Mouse (Mus musculus): ENCODE measurements around the gene Chordc1.
"Not testable (repeated sequence)": the region's sequence is repeated elsewhere in the genome, so short reads cannot be mapped to it uniquely, and the experiment has no call there.

Chordc1 gene

DNA sequence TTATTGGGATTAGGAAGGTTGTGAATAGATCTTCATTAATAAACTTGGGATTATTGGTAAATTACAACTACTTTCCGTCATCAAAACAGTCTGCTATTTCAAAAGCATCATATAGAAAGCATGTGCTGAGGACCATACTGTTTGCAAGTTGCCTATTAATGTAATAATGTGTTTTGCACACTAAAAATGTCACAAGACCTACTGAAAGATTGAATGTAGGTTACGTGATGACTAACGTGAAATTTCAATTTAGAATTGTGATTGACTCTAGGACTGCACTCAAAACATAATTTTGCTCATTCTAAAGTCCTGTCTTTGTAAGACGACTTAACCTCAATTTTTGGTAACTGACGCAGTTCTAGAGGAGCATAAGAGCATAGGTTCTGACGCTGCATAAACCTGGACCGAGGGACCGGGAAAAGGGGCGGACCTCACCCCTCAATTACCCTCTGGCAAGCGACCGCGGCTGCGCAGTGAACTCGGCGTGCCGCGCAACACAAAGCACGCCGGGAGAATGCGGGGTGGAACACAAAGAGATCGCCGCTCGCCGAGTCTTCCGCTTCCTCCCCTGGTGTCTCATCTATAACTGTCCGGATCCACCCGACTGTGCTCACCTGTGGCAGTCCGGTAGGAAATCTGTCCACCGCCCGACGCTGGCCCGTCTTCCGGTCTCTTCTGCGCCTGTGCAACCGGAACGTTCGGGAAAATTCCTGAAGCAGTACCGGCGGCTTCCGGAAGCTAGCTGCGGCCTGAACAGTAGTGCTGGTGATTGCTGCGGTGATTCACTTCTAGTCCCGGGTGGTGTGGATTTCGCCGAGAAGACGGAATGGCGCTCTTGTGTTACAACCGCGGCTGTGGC lies at the start of gene Chordc1:
Gene Chordc1, plus strand, starts transcription at position 555 of the 859 bp plus-strand sequence.
- in situ Hi-C loops (cut with MboI, MseI) = no loop called here

GRCm38 (mm10) chr9:18275901-18276300 lies 16.0 kb upstream of the Chordc1 start:
- in situ Hi-C loops (cut with MboI, MseI) = no loop called here

- in situ Hi-C loops (cut with MboI, MseI) = no loop called here
Measured at GRCm38 (mm10) chr9:18276844-18277243, 15.1 kb upstream of the Chordc1 start.

- in situ Hi-C loops (cut with MboI, MseI) = no loop called here
Measured at GRCm38 (mm10) chr9:18277497-18277896, 14.4 kb upstream of the Chordc1 start.

GRCm38 (mm10) chr9:18278693-18279092 lies 13.2 kb upstream of the Chordc1 start:
- in situ Hi-C loops (cut with MboI, MseI) = not testable (repeated sequence)

- in situ Hi-C loops (cut with MboI, MseI) = no loop called here
Measured at GRCm38 (mm10) chr9:18292443-18292922, 558 bp downstream of the Chordc1 start.

DNA sequence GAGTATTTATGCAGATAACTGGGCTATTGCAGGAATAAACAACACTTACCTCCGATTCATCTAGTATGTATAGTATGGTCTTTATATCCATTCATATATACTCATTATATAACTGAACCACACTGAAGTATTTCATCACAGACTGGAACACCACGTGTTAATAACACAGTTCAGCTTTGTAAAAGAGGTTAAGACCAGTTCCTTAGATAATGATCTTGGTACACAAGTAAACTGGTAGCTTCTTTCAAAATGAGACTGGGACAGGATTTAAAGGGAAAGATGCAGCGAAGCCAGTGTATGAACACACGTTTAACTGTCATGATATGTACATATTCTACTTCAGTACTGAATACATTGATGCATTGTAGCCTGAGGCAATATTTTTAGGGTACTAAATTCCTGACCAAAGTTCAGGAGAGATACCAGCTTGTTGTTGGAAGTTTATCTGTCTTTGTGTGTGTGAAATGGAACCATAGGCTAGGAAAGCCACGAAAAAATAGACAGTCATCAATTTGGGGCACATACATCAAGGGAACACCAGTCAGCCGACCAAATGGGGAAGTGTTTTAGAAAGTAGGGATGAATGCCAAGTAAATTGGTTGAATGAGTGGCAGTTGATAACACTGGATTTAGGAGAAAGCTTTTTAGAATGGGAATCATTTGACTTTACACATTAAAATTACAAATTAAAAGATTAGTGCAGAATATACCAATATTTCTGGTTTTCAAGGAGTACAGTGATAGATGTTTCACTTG lies 1.3 kb downstream of the Chordc1 start:
- in situ Hi-C loops (cut with MboI, MseI) = no loop called here

DNA sequence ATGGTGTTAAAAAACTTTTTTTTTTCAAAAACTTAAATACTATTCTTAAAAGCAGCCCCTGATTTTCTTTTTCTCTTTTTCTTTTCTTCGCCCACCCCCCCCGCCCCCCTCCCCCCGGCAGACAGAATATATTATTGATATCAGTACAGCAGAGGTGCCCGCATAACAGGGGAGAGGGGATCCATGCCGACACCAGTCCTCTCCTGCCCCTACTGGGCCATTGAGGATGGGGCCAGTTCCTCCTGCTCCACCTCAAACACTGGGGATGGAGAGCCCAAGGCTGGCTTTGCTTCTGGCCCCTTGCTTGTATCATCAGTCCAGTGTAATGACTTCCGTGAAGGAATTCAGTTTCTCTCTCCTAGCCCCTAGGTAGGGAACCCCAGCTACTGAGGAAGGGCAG lies 6.4 kb downstream of the Chordc1 start:
- in situ Hi-C loops (cut with MboI, MseI) = no loop called here

GRCm38 (mm10) chr9:18319990-18320389 lies 28.1 kb downstream of the Chordc1 start:
- in situ Hi-C loops (cut with MboI, MseI) = no loop called here

All from T-helper 2 cell (primary cell).